Mouse (Mus musculus): Measurements from ENCODE around the gene Ankrd17. TPM values are rescaled to one million over a fixed set of nuclear protein-coding genes. Genes with fewer than 3 reads are reported as not detected.

Ankrd17 gene
- polyA plus RNA-seq, 1 experiment: 15.4 TPM

GRCm38 (mm10) chr5:90393764-90394163 lies 27.4 kb upstream of the Ankrd17 start:
- Histone ChIP-seq H3K27me3 (ENCODE audit: control insufficient read depth, insufficient read depth, low read length) (no peaks in the 10 kb centered on the region), H3K27ac (ENCODE audit: insufficient read depth, low read length) (no peak overlapping the region), H3K4me1 (ENCODE audit: control insufficient read depth, insufficient read depth, insufficient read length) (no peaks in the 10 kb centered on the region), H3K4me3 (ENCODE audit: extremely low read depth, insufficient read depth, insufficient read length) (no peak overlapping the region), H3K36me3 (ENCODE audit: control insufficient read depth, insufficient read depth, low read length) (no peaks in the 10 kb centered on the region)
- no peak for DNase-seq (ENCODE audit: low read depth in 1 of 2, low spot score in 2 of 2)
- 52% methylated on average over 5 of the region's 5 CpGs for WGBS
- TF ChIP-seq CTCF (IDR thresholded peaks at IDR 0.05; ENCODE audit: extremely low read depth, insufficient read depth, insufficient read length, insufficient replicate concordance) (no peak), POLR2A (IDR thresholded peaks at IDR 0.05; ENCODE audit: low read depth, low read length) (no peak)

GRCm38 (mm10) chr5:90383080-90383479 lies 16.7 kb upstream of the Ankrd17 start:
- Histone ChIP-seq H3K27me3 (ENCODE audit: control insufficient read depth, insufficient read depth, low read length) (no peaks in the 10 kb centered on the region), H3K4me3 (ENCODE audit: extremely low read depth, insufficient read depth, insufficient read length) (no peak overlapping the region), H3K36me3 (ENCODE audit: control insufficient read depth, insufficient read depth, low read length) (no peaks in the 10 kb centered on the region), H3K27ac (ENCODE audit: insufficient read depth, low read length) (no peak overlapping the region), H3K4me1 (ENCODE audit: control insufficient read depth, insufficient read depth, insufficient read length) (no peaks in the 10 kb centered on the region)
- no peak for TF ChIP-seq CTCF (IDR thresholded peaks at IDR 0.05; ENCODE audit: extremely low read depth, insufficient read depth, insufficient read length, insufficient replicate concordance)
- no peak for TF ChIP-seq POLR2A (IDR thresholded peaks at IDR 0.05; ENCODE audit: low read depth, low read length)
- 29% methylated on average over 1 of the region's 1 CpGs for WGBS
- peak in 1 of 2 experiments; percentile 29 for DNase-seq (ENCODE audit: low read depth in 1 of 2, low spot score in 2 of 2)

- no peak for DNase-seq (ENCODE audit: low read depth in 1 of 2, low spot score in 2 of 2)
- Histone ChIP-seq H3K27me3 (ENCODE audit: control insufficient read depth, insufficient read depth, low read length) (no peaks in the 10 kb centered on the region), H3K36me3 (ENCODE audit: control insufficient read depth, insufficient read depth, low read length) (no peaks in the 10 kb centered on the region), H3K4me1 (ENCODE audit: control insufficient read depth, insufficient read depth, insufficient read length) (no peaks in the 10 kb centered on the region), H3K4me3 (ENCODE audit: extremely low read depth, insufficient read depth, insufficient read length) (no peak overlapping the region), H3K27ac (ENCODE audit: insufficient read depth, low read length) (no peak overlapping the region)
- 70% methylated on average over 4 of the region's 4 CpGs for WGBS
- TF ChIP-seq CTCF (IDR thresholded peaks at IDR 0.05; ENCODE audit: extremely low read depth, insufficient read depth, insufficient read length, insufficient replicate concordance) (no peak), POLR2A (IDR thresholded peaks at IDR 0.05; ENCODE audit: low read depth, low read length) (no peak)
Measured at GRCm38 (mm10) chr5:90381458-90381857, 15.1 kb upstream of the Ankrd17 start.

DNA sequence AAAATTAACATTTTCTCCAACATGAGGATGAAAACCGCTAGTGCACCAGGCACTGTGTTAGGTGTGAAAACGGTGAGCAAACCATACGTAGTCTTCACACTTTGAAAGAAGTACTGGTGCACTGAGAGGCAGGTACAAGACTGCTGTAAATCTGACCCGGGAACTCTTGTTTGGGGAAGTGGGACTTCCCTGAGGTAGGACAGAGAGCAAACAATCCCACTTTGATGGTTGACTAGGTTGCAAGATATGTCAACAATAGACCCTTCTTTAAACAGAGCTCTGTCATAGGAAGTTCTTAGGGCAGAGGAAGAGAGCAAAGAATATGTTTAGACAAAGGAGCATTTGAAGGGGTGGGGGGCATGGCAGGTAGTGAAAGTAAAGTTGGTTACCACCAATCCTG lies 7.3 kb upstream of the Ankrd17 start:
- Histone ChIP-seq H3K27ac (ENCODE audit: insufficient read depth, low read length) (no peak overlapping the region), H3K4me3 (ENCODE audit: extremely low read depth, insufficient read depth, insufficient read length) (no peak overlapping the region), H3K27me3 (ENCODE audit: control insufficient read depth, insufficient read depth, low read length) (no peaks in the 10 kb centered on the region), H3K4me1 (ENCODE audit: control insufficient read depth, insufficient read depth, insufficient read length) (no peaks in the 10 kb centered on the region), H3K36me3 (ENCODE audit: control insufficient read depth, insufficient read depth, low read length) (no peaks in the 10 kb centered on the region)
- TF ChIP-seq CTCF (IDR thresholded peaks at IDR 0.05; ENCODE audit: extremely low read depth, insufficient read depth, insufficient read length, insufficient replicate concordance) (no peak), POLR2A (IDR thresholded peaks at IDR 0.05; ENCODE audit: low read depth, low read length) (no peak)
- 87% methylated on average over 4 of the region's 4 CpGs for WGBS
- DNase-seq (ENCODE audit: low read depth in 1 of 2, low spot score in 2 of 2): no peak

DNA sequence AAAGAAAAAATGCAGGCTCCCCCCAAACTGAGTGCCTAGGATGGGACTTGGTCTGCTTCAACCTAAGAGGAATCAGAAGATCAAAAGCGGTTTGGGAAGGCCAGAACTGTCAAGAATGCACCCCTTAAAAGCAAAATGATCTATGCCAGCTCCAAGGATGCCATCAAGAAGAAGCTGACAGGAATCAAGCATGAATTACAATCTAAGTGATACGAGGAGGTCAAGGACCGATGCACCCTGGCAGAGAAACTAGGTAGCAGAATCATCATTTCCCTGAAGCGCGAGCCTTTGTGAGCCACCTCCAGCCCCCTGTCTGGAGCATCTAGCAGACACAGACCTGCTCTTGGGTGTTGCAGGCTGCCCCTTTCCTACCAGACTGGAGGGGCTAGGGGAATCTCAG lies 4.0 kb upstream of the Ankrd17 start:
- Histone ChIP-seq H3K36me3 (ENCODE audit: control insufficient read depth, insufficient read depth, low read length) (no peaks in the 10 kb centered on the region), H3K4me1 (ENCODE audit: control insufficient read depth, insufficient read depth, insufficient read length) (no peaks in the 10 kb centered on the region)

DNA sequence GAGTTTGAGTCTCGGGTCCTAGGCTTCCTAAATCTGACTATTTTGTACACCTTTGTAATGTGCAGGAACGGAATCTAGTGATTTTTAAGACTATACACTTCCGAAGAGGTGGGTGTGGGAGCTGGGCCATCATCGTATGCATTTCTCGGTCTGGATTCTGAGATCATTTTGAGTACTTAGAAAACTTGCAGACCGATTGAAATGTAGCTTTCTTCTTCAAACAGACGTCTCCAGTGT lies 608 bp upstream of the Ankrd17 start, which contains the start of gene Gm9958:
Gene Gm9958 (plus strand): TSS at position 138 of the 237 bp plus-strand sequence.
- TF ChIP-seq POLR2A (IDR thresholded peaks at IDR 0.05; ENCODE audit: low read depth, low read length) (no peak), CTCF (IDR thresholded peaks at IDR 0.05; ENCODE audit: extremely low read depth, insufficient read depth, insufficient read length, insufficient replicate concordance) (no peak)
- peak within 1 kb of the TSS; percentile 96 for H3K27ac ChIP-seq (ENCODE audit: insufficient read depth, low read length)
- DNase-seq (ENCODE audit: low read depth in 1 of 2, low spot score in 2 of 2): no peak
- peaks cover 1% of the 10 kb centered on the region; the same call in 1 of the 2 replicates for H3K36me3 ChIP-seq (ENCODE audit: control insufficient read depth, insufficient read depth, low read length)
- no peaks in the 10 kb centered on the region for H3K27me3 ChIP-seq (ENCODE audit: control insufficient read depth, insufficient read depth, low read length)
- no peaks in the 10 kb centered on the region; the same call in 1 of the 2 replicates for H3K4me1 ChIP-seq (ENCODE audit: control insufficient read depth, insufficient read depth, insufficient read length)
- 1% methylated on average over 7 of the region's 7 CpGs for WGBS
- peak within 1 kb of the TSS; percentile 97 for H3K4me3 ChIP-seq (ENCODE audit: extremely low read depth, insufficient read depth, insufficient read length)

More for the DNA sequence above, 4.0 kb upstream of the Ankrd17 start:
- 92% methylated on average over 5 of the region's 5 CpGs for WGBS
- Histone ChIP-seq H3K27me3 (ENCODE audit: control insufficient read depth, insufficient read depth, low read length) (no peaks in the 10 kb centered on the region), H3K27ac (ENCODE audit: insufficient read depth, low read length) (no peak overlapping the region), H3K4me3 (ENCODE audit: extremely low read depth, insufficient read depth, insufficient read length) (no peak overlapping the region)
- no peak for DNase-seq (ENCODE audit: low read depth in 1 of 2, low spot score in 2 of 2)
- TF ChIP-seq CTCF (IDR thresholded peaks at IDR 0.05; ENCODE audit: extremely low read depth, insufficient read depth, insufficient read length, insufficient replicate concordance) (no peak), POLR2A (IDR thresholded peaks at IDR 0.05; ENCODE audit: low read depth, low read length) (no peak)

DNA sequence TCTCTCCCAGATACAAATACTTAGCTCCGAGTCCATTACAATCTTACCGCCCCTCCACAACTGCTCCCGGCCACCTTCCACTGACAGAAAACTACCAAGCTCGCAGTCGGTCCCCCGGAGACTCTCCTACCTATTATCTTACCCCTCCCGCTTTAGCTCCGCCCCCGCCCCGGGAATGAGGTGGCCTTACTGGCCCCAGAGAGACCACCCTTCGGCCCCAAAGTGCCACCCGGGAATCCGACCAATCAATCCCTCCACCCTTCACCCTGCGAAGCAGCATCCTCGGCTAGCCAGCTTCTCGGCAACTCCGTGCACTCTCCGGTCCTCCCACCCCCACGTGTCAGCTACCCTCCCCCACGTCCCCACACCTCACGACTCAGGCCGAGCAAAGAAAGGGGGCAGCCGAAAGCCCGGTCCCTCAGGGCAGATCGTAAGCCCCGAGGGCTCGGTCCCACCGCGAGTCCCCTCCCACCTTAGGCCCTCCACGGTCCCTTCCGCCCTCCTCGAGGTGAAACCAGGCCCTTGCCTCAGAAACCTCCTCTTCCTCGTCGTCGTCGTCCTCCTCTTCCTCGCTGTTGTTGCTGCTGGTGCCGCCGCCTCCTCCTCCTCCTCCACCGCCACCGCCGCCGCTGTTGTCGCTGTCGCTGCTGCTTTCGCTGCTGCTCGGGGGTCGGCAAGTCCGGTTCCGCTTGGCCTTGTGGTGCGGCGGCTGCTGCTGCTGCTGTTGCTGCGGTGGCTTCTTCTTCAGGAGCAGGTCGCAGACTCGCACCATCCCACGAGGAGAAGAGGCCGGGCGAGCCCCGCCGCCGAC lies 1.0 kb downstream of the Ankrd17 start:
- Histone ChIP-seq H3K36me3 (ENCODE audit: control insufficient read depth, insufficient read depth, low read length) (peaks cover 1% of the 10 kb centered on the region; the same call in 1 of the 2 replicates), H3K4me3 (ENCODE audit: extremely low read depth, insufficient read depth, insufficient read length) (peak overlapping the region; percentile 97), H3K4me1 (ENCODE audit: control insufficient read depth, insufficient read depth, insufficient read length) (no peaks in the 10 kb centered on the region; the same call in 1 of the 2 replicates), H3K27ac (ENCODE audit: insufficient read depth, low read length) (peak overlapping the region; percentile 88), H3K27me3 (ENCODE audit: control insufficient read depth, insufficient read depth, low read length) (no peaks in the 10 kb centered on the region)
- peak in 1 of 2 experiments; percentile 44 for DNase-seq (ENCODE audit: low read depth in 1 of 2, low spot score in 2 of 2)
- WGBS: under 1% methylated on average over 51 of the region's 61 CpGs
- TF ChIP-seq POLR2A (IDR thresholded peaks at IDR 0.05; ENCODE audit: low read depth, low read length): no peak
- no peak for TF ChIP-seq CTCF (IDR thresholded peaks at IDR 0.05; ENCODE audit: extremely low read depth, insufficient read depth, insufficient read length, insufficient replicate concordance)
